Mouse (Mus musculus) retina, postnatal 1 day (tissue): ENCODE results near the gene Unc13a.

ENCODE experiments used
- DNase-seq: peaks from one replicate; pipeline ENCODE4 v3.0.0-alpha.2; 2012

The Unc13a gene

GRCm38 (mm10) chr8:71579476-71579875 lies 92.1 kb downstream of the Unc13a start:
- DNase-seq: no peak

- no peak for DNase-seq
Measured at GRCm38 (mm10) chr8:71579009-71579408, 92.5 kb downstream of the Unc13a start.

- no peak for DNase-seq
Measured at GRCm38 (mm10) chr8:71577856-71578387, 93.6 kb downstream of the Unc13a start.

GRCm38 (mm10) chr8:71575020-71575419 lies 96.5 kb downstream of the Unc13a start:
- DNase-seq: no peak

- peak; percentile 29 for DNase-seq
Measured at GRCm38 (mm10) chr8:71574426-71574825, 97.1 kb downstream of the Unc13a start.
